Mouse (Mus musculus) hindbrain, embryonic 15.5 days (tissue): ENCODE measurements around the gene Hs2st1. TPM values are rescaled to one million over a fixed set of nuclear protein-coding genes. Genes with fewer than 3 reads are reported as not detected.

Source experiments
- ATAC-seq: fragments of 200-750 bp; cut with Nextera tagmentation; 2 replicates; pipeline ENCODE4 v1.8.0; 2017; ENCODE audit warnings: low read depth, moderate number of reproducible peaks, moderate TSS enrichment; ENCODE audit not compliant: low FRiP score
- H3K27ac ChIP-seq: fragments of 300-500 bp; sonication (generic); replicated peaks from 2 replicates; pipeline ENCODE4 v1.5.1; 2015; ENCODE audit warnings: mild to moderate bottlenecking, inconsistent platforms
- H3K27me3 ChIP-seq: fragments of 300-500 bp; sonication (generic); 2 replicates; pipeline ENCODE4 v1.6.1; 2015; ENCODE audit warnings: control low read depth, inconsistent platforms
- H3K36me3 ChIP-seq: fragments of 300-500 bp; sonication (generic); 2 replicates; pipeline ENCODE4 v1.6.1; 2015; ENCODE audit warnings: control low read depth, inconsistent platforms
- H3K4me1 ChIP-seq: fragments of 300-500 bp; sonication (generic); replicated peaks from 2 replicates; pipeline ENCODE4 v1.6.1; 2015; ENCODE audit warnings: control low read depth, inconsistent platforms
- H3K4me2 ChIP-seq: fragments of 300-500 bp; sonication (generic); 2 replicates; pipeline ENCODE4 v1.6.1; 2015; ENCODE audit warnings: moderate library complexity, mild to moderate bottlenecking, inconsistent platforms
- H3K4me3 ChIP-seq: fragments of 300-500 bp; sonication (generic); 2 replicates; pipeline ENCODE4 v1.5.1; 2015; ENCODE audit warnings: mild to moderate bottlenecking, inconsistent platforms
- H3K9ac ChIP-seq: fragments of 300-500 bp; sonication (generic); 2 replicates; pipeline ENCODE4 v1.6.1; 2015; ENCODE audit warnings: inconsistent platforms
- H3K9me3 ChIP-seq: fragments of 300-500 bp; sonication (generic); 2 replicates; pipeline ENCODE4 v1.6.1; 2016; ENCODE audit warnings: control low read depth, inconsistent platforms
- WGBS: fragments of 180-500 bp; shearing (Covaris S2); methylation state at CpG from one replicate; pipeline ENCODE4 v1.1.7; 2015; 5-methylcytosine and 5-hydroxymethylcytosine counted together
- polyA plus RNA-seq: library from polyadenylated mRNA; unstranded; fragments of >200 nt; fragmentation: Nextera tagmentation; extraction: Ambion mirVana; gene quantifications from 2 replicates; pipeline ENCODE4 v1.2.1, GENCODE M21; 2015

Hs2st1 gene
- polyA plus RNA-seq, 1 experiment from 2014 or later = 14.4 TPM

DNA sequence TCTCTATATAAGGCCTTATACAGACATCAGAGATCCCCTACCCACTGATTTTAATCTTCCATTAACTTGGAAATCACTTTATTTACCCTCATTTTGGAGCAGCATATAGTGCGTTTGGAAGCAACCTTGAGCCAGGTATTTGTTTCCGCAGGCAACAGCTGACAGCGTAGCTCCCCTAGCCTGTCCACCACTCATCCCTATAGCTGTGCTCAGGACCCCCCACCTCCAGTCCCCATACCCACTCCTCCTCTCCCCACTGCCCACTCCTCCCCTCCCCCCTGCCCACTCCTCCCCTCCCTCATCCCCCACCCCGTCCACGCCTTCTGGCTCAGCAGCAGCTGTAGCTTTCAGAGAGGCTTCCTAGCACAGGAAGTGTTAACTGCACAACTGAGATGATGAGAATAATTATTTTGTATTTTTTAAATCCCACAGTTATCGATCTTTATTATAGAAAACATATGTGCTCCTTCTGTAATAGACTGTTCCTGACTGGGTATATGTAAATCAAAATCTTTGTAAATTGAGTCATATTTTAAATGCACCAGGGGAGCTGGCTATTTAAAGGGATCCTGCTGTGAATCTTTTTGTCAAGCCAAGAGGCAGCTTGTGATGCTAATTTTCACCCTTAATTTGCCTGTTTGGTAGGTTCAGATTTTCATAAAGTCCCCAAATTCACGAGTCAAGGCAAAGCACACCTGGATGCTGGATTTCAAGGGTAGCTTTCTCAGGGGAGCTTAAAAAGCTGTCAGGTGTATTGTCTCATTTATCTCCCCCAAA lies 148.4 kb downstream of the Hs2st1 start:
- Histone ChIP-seq H3K27me3 (no peaks in the 10 kb centered on the region), H3K36me3 (no peaks in the 10 kb centered on the region), H3K9me3 (no peaks in the 10 kb centered on the region), H3K27ac (no peak overlapping the region), H3K9ac (no peak overlapping the region), H3K4me3 (no peak overlapping the region), H3K4me2 (no peak overlapping the region), H3K4me1 (peaks cover 18% of the 10 kb centered on the region; the same call in 1 of the 2 replicates)
- WGBS = 36% methylated on average over 7 of the region's 7 CpGs
- ATAC-seq = no peak

- Histone ChIP-seq H3K27me3 (no peaks in the 10 kb centered on the region), H3K4me1 (peaks cover 11% of the 10 kb centered on the region), H3K9me3 (no peaks in the 10 kb centered on the region), H3K4me3 (no peak overlapping the region), H3K9ac (no peak overlapping the region), H3K4me2 (no peak overlapping the region), H3K36me3 (no peaks in the 10 kb centered on the region), H3K27ac (no peak overlapping the region)
- 47% methylated on average over 7 of the region's 7 CpGs for WGBS
- ATAC-seq = no peak
Observed at GRCm38 (mm10) chr3:144413821-144414220, 156.2 kb downstream of the Hs2st1 start.

DNA sequence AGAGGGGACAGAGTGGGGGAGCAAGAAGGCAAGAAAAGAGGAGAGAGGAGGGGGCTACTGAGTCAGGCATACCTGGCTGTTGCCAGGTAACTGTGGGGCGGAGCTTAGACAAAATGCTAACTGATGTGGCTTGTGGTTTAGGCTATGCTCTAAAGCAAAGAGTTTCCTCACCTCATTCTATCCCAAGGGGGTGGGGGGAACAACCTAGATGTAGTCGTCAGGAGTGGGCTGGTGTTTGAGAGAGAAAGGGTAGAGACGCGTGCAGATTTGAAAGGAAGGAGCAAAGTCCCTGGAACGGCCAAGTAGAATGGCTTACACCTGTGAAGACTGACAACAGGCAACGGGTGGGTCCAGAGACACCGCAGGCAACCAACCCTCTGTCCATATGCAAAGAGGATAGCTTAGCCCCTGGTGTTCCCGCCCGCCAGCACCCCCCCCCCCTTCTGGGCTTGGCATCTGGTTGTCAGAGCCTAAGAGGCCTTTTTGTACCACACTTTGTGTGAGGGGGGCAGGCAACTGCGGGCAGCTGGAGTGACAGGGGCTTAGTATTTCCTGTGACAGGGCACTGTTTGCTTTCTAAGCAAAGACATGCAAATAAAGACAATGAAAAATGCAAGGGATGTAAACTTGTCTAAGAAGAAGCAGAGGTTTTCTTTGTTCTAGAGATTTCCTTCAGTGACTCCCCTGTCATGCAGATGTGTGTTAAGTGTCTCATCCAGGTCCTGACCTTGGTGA lies 157.3 kb downstream of the Hs2st1 start:
- Histone ChIP-seq H3K9me3 (no peaks in the 10 kb centered on the region), H3K27ac (no peak overlapping the region), H3K36me3 (no peaks in the 10 kb centered on the region), H3K4me1 (peaks cover 11% of the 10 kb centered on the region), H3K27me3 (no peaks in the 10 kb centered on the region), H3K4me3 (no peak overlapping the region), H3K4me2 (peak overlapping the region; percentile 34), H3K9ac (no peak overlapping the region)
- 2% methylated on average over 10 of the region's 10 CpGs for WGBS
- peak; percentile 63 for ATAC-seq

DNA sequence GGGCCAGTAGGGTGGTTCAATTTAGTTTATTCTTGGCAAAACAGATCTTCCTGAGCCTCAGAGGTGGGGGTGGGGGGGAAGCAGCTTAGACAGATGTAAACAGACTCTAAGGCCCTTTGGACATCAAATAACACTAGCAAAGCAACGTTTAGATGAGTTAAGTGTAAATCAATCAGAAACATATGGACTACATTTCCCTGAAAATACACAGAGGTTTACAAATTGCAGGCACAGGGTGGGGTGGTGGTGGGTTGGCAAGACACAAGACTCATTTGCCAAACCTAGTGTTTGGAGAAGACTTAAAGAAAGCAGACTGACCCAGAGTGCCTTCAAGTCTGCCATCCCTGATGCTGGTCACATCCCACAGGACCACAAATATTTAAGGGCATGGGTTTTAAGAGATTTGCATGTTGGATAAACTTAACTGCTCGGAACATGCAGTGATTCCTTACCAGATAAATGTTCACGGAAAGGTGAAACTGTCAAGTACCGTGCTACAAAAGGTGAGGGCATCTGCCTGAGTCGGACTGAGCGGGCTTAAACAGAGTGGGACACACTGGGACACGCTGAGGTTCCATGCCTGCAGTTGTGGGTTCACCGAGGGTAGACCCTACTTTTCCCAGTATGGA lies 158.2 kb downstream of the Hs2st1 start:
- H3K4me3 ChIP-seq = no peak overlapping the region
- H3K4me1 ChIP-seq = peaks cover 11% of the 10 kb centered on the region
- no peak overlapping the region for H3K4me2 ChIP-seq
- 15% methylated on average over 8 of the region's 8 CpGs for WGBS
- H3K27ac ChIP-seq = no peak overlapping the region
- no peak for ATAC-seq
- no peaks in the 10 kb centered on the region for H3K9me3 ChIP-seq
- H3K9ac ChIP-seq = no peak overlapping the region
- H3K36me3 ChIP-seq = no peaks in the 10 kb centered on the region
- H3K27me3 ChIP-seq = no peaks in the 10 kb centered on the region

GRCm38 (mm10) chr3:144411051-144411542 lies 158.9 kb downstream of the Hs2st1 start:
- no peak overlapping the region for H3K9ac ChIP-seq
- H3K9me3 ChIP-seq = no peaks in the 10 kb centered on the region
- no peaks in the 10 kb centered on the region for H3K27me3 ChIP-seq
- no peaks in the 10 kb centered on the region for H3K36me3 ChIP-seq
- 0 out of 2 replicates have a peak, but pooled peaks have one; percentile 19 for ATAC-seq
- no peak overlapping the region for H3K27ac ChIP-seq
- H3K4me2 ChIP-seq = no peak overlapping the region
- WGBS = 8% methylated on average over 5 of the region's 5 CpGs
- no peak overlapping the region for H3K4me3 ChIP-seq
- H3K4me1 ChIP-seq = peaks cover 11% of the 10 kb centered on the region

DNA sequence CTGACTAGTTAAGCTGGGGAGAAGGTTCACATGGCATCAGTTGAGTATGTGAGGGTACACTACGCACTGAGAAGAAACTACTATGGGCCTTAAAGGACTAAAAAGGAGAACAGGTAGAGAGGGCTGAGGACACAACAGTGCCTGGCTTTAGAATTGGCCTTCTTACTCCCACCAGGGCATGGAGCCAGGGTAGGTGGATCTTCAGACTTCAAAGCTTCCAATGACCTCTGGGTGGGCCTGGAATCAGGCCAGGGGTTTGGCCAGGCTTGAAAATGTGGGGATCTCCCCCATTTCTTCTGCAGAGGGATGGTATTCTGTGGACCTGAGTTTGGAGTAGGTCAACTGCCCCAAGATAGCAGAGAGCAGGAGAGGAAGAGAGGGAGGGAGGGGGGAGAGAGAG lies 161.0 kb downstream of the Hs2st1 start:
- Histone ChIP-seq H3K36me3 (no peaks in the 10 kb centered on the region), H3K9me3 (no peaks in the 10 kb centered on the region), H3K9ac (no peak overlapping the region), H3K4me3 (no peak overlapping the region), H3K27ac (no peak overlapping the region), H3K27me3 (no peaks in the 10 kb centered on the region), H3K4me2 (no peak overlapping the region), H3K4me1 (peaks cover 11% of the 10 kb centered on the region)
- 97% methylated on average over 1 of the region's 1 CpGs for WGBS
- ATAC-seq = no peak

GRCm38 (mm10) chr3:144405331-144405730 lies 164.7 kb downstream of the Hs2st1 start:
- Histone ChIP-seq H3K4me1 (no peaks in the 10 kb centered on the region), H3K9me3 (no peaks in the 10 kb centered on the region), H3K9ac (no peak overlapping the region), H3K4me3 (no peak overlapping the region), H3K36me3 (no peaks in the 10 kb centered on the region), H3K4me2 (no peak overlapping the region), H3K27ac (no peak overlapping the region), H3K27me3 (no peaks in the 10 kb centered on the region)
- ATAC-seq = no peak
- WGBS = 74% methylated on average over 11 of the region's 11 CpGs

GRCm38 (mm10) chr3:144401292-144401691 lies 168.7 kb downstream of the Hs2st1 start:
- Histone ChIP-seq H3K4me2 (no peak overlapping the region), H3K27ac (no peak overlapping the region), H3K4me3 (no peak overlapping the region), H3K27me3 (no peaks in the 10 kb centered on the region), H3K4me1 (peaks cover 4% of the 10 kb centered on the region; the same call in 1 of the 2 replicates), H3K9me3 (no peaks in the 10 kb centered on the region), H3K36me3 (no peaks in the 10 kb centered on the region), H3K9ac (no peak overlapping the region)
- WGBS = 89% methylated on average over 5 of the region's 5 CpGs
- no peak for ATAC-seq

GRCm38 (mm10) chr3:144400870-144401269 lies 169.1 kb downstream of the Hs2st1 start:
- 74% methylated on average over 7 of the region's 7 CpGs for whole genome bisulfite sequencing
- Histone ChIP-seq H3K4me1 (peaks cover 4% of the 10 kb centered on the region; the same call in 1 of the 2 replicates), H3K4me3 (no peak overlapping the region), H3K9ac (no peak overlapping the region), H3K9me3 (no peaks in the 10 kb centered on the region), H3K36me3 (no peaks in the 10 kb centered on the region), H3K27ac (no peak overlapping the region), H3K27me3 (no peaks in the 10 kb centered on the region), H3K4me2 (no peak overlapping the region)
- no peak for ATAC-seq

DNA sequence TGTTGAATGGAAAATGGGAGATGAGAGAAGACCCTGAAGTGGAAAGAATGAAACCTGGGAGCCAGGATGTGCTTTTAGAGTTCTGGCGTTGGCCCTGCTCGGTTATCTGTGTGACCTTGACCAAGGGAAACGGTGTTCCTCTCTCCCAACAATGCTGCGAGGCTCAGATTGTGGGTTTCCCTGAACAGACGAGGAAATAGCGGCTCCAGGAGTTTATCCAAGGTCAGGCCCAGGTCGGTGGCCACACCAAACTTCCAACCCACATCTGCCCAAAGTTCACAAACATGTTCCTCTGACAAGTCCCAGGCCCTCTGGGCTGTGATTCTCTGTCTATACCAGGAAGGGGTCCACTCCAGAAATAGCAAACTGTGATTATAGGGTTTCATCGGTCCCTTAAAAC lies 169.6 kb downstream of the Hs2st1 start:
- H3K9ac ChIP-seq = no peak overlapping the region
- no peaks in the 10 kb centered on the region for H3K27me3 ChIP-seq
- no peak for ATAC-seq
- no peak overlapping the region for H3K4me2 ChIP-seq
- no peak overlapping the region for H3K4me3 ChIP-seq
- WGBS = 77% methylated on average over 8 of the region's 8 CpGs
- peaks cover 4% of the 10 kb centered on the region; the same call in 1 of the 2 replicates for H3K4me1 ChIP-seq
- H3K27ac ChIP-seq = no peak overlapping the region
- no peaks in the 10 kb centered on the region for H3K36me3 ChIP-seq
- no peaks in the 10 kb centered on the region for H3K9me3 ChIP-seq

DNA sequence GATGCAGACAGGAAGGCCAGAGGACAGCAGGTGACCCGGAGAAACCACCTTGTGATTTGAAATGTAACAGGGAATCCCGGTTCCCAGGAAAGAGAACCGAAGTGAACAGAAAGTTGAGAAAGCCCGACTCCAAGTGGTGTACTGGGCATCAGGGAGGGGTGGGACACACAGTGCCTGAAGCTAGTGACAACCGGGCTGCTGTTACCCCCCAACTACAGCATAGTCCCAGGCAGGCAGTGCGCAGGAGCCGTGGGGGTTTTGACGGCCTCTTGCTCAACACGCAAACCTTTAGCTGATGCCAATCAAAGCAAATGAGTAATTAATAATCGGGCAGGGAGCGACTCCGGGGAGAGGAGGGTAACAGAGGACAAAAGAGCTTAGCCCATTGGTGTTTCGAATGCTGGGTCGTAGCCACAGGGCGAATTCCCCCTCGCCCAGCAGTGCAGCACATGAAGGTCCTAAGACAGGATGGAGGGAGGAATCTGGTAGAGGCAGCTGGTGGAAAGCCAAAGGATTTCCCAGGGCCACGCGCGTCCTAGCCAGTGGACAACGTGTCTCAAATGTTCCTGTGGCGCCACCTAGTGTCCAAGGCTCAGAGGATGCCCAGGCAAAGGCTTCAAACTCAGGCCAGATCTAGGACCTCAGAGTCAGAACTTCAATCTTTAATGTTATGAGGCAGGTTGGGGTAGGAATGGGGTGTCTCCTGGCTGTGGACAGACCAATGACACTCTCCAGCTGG lies 170.5 kb downstream of the Hs2st1 start:
- Histone ChIP-seq H3K4me2 (peak overlapping the region; percentile 66), H3K36me3 (no peaks in the 10 kb centered on the region), H3K27me3 (no peaks in the 10 kb centered on the region), H3K9me3 (no peaks in the 10 kb centered on the region), H3K4me1 (peaks cover 4% of the 10 kb centered on the region), H3K27ac (no peak overlapping the region), H3K4me3 (peak overlapping the region; percentile 35), H3K9ac (peak overlapping the region; percentile 37; the same call in 1 of the 2 replicates)
- 24% methylated on average over 21 of the region's 21 CpGs for WGBS
- peak; percentile 83 for ATAC-seq
